Comparison of ENCODE assay signal across 11 mouse cellular contexts in the genomic region with DNA sequence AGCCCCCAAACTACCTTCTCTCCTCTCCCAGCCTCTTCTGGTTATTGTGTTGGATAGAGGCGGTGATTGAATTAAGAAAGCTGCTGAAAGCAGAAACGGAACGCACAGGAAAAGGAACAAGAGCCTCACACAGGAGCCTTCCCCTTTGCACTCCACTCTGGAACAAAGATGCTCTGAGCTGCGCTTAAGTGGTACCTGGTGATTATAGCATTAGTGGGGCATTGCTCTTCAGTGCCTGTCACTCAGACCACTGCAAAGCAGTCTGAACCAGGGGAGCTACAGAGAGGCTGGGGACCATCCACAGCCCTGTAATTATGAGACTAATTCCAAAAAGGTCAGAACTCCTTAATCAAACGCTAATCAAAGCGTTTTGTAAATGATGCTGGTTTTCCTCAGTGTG.
DNase-seq lines count a peak whose midpoint lies in the region; ATAC-seq and TF ChIP-seq lines count a peak whose summit lies in the region.
"Had no signal": no experiment of that assay in that cellular context is flagged by ENCODE, and none has a peak within 500 bp of the region (broad histone marks: within the 10 kb centered on the region; RNA-seq: fewer than 3 reads in every experiment).

No protein-coding gene starts in this region.

- H3K4me3 ChIP-seq in intestine, embryonic 14.5 days (ENCODE audit: low read depth, low read length): no peak overlapping the region
- H3K4me3 ChIP-seq in intestine, postnatal 0 days (ENCODE audit: low read depth, low read length): no peak overlapping the region
- peak overlapping the region; percentile 36 for H3K4me3 ChIP-seq in embryonic facial prominence, embryonic 10.5 days
- H3K4me3 ChIP-seq in forebrain, embryonic 12.5 days (replicated peaks): no peak overlapping the region
- H3K4me3 ChIP-seq in limb, embryonic 15.5 days: no peak overlapping the region
- H3K4me3 ChIP-seq: left cerebral cortex, adult 2 months had no signal

- TF ChIP-seq CTCF in intestine, postnatal 0 days (IDR thresholded peaks at IDR 0.05; ENCODE audit: low read depth): no peak

- no peaks in the 10 kb centered on the region for H3K9me3 ChIP-seq in intestine, embryonic 14.5 days (ENCODE audit: control insufficient read depth, low read length)
- H3K9me3 ChIP-seq in intestine, postnatal 0 days (ENCODE audit: control insufficient read depth): no peaks in the 10 kb centered on the region
- no peaks in the 10 kb centered on the region for H3K9me3 ChIP-seq in embryonic facial prominence, embryonic 10.5 days
- no peaks in the 10 kb centered on the region for H3K9me3 ChIP-seq in forebrain, embryonic 12.5 days
- H3K9me3 ChIP-seq in limb, embryonic 15.5 days: no peaks in the 10 kb centered on the region

- ATAC-seq in intestine, embryonic 14.5 days (replicated peaks; ENCODE audit: low FRiP score, low TSS enrichment, low read depth): no peak
- no peak for ATAC-seq in intestine, postnatal 0 days
- ATAC-seq in forebrain, embryonic 12.5 days (ENCODE audit: low FRiP score): peak; percentile 73; the same call in 1 of the 2 replicates
- ATAC-seq in limb, embryonic 15.5 days (ENCODE audit: insufficient number of reproducible peaks, low FRiP score, low TSS enrichment, low read depth): 0 out of 2 replicates have a peak, but pooled peaks have one; percentile 4

- peaks cover 11% of the 10 kb centered on the region for H3K4me1 ChIP-seq in intestine, embryonic 14.5 days (replicated peaks; ENCODE audit: control insufficient read depth, insufficient read depth, low read length)
- H3K4me1 ChIP-seq in intestine, postnatal 0 days (replicated peaks; ENCODE audit: control insufficient read depth, insufficient read depth, low read length): no peaks in the 10 kb centered on the region
- H3K4me1 ChIP-seq in embryonic facial prominence, embryonic 10.5 days: peaks cover 24% of the 10 kb centered on the region
- H3K4me1 ChIP-seq in forebrain, embryonic 12.5 days: peaks cover 17% of the 10 kb centered on the region
- peaks cover 8% of the 10 kb centered on the region; the same call in 1 of the 2 replicates for H3K4me1 ChIP-seq in limb, embryonic 15.5 days

- no peaks in the 10 kb centered on the region for H3K27me3 ChIP-seq in intestine, embryonic 14.5 days (replicated peaks; ENCODE audit: control insufficient read depth, insufficient read depth, low read length)
- H3K27me3 ChIP-seq in intestine, postnatal 0 days (replicated peaks; ENCODE audit: control insufficient read depth, insufficient read depth, low read length): no peaks in the 10 kb centered on the region
- no peaks in the 10 kb centered on the region; the same call in 1 of the 2 replicates for H3K27me3 ChIP-seq in embryonic facial prominence, embryonic 10.5 days (replicated peaks; ENCODE audit: low read depth, poor library complexity, severe bottlenecking)
- H3K27me3 ChIP-seq in forebrain, embryonic 12.5 days: no peaks in the 10 kb centered on the region
- H3K27me3 ChIP-seq in limb, embryonic 15.5 days: no peaks in the 10 kb centered on the region

- H3K4me2 ChIP-seq in intestine, embryonic 14.5 days (ENCODE audit: low read length): peak overlapping the region; percentile 34
- no peak overlapping the region for H3K4me2 ChIP-seq in intestine, postnatal 0 days (replicated peaks; ENCODE audit: low read depth)
- H3K4me2 ChIP-seq in forebrain, embryonic 12.5 days: peak overlapping the region; percentile 33
- H3K4me2 ChIP-seq in limb, embryonic 15.5 days: peak overlapping the region; percentile 13

- DNase-seq in intestine, embryonic 14.5 days (ENCODE audit: low spot score): no peak
- DNase-seq in embryonic facial prominence, embryonic 10.5 days (ENCODE audit: low spot score): peak; percentile 43
- DNase-seq in thymus, postnatal 4 days: no peak
- DNase-seq in thymus, postnatal 10 days (ENCODE audit: low spot score in 2 of 2): no peak
- no peak for DNase-seq in cerebellum, adult 9-10 months
- DNase-seq: adrenal gland, adult 8-10 months; thymus, postnatal 14 days had no signal

- H3K27ac ChIP-seq in intestine, embryonic 14.5 days (ENCODE audit: low read depth): no peak overlapping the region; the same call in 1 of the 2 replicates
- H3K27ac ChIP-seq in intestine, postnatal 0 days (ENCODE audit: low read depth, low read length): no peak overlapping the region
- peak overlapping the region; percentile 67 for H3K27ac ChIP-seq in embryonic facial prominence, embryonic 10.5 days (replicated peaks)
- H3K27ac ChIP-seq in forebrain, embryonic 12.5 days: 0 out of 2 replicates have a peak overlapping the region, but pooled peaks have one; percentile 14
- no peak overlapping the region for H3K27ac ChIP-seq in limb, embryonic 15.5 days
- H3K27ac ChIP-seq: left cerebral cortex, adult 2 months had no signal

- no peaks in the 10 kb centered on the region for H3K36me3 ChIP-seq in intestine, embryonic 14.5 days (ENCODE audit: control insufficient read depth, insufficient read depth, low read length)
- H3K36me3 ChIP-seq in intestine, postnatal 0 days (ENCODE audit: control insufficient read depth, insufficient read depth): no peaks in the 10 kb centered on the region
- no peaks in the 10 kb centered on the region for H3K36me3 ChIP-seq in embryonic facial prominence, embryonic 10.5 days (replicated peaks)
- no peaks in the 10 kb centered on the region for H3K36me3 ChIP-seq in forebrain, embryonic 12.5 days (replicated peaks)
- no peaks in the 10 kb centered on the region for H3K36me3 ChIP-seq in limb, embryonic 15.5 days

- 17% methylated on average over 6 of the region's 6 CpGs for WGBS in intestine, embryonic 14.5 days
- 45% methylated on average over 6 of the region's 6 CpGs for WGBS in intestine, postnatal 0 days
- WGBS in embryonic facial prominence, embryonic 10.5 days: 8% methylated on average over 6 of the region's 6 CpGs
- 8% methylated on average over 6 of the region's 6 CpGs for WGBS in forebrain, embryonic 12.5 days
- WGBS in limb, embryonic 15.5 days: 17% methylated on average over 6 of the region's 6 CpGs

- H3K9ac ChIP-seq in intestine, embryonic 14.5 days (ENCODE audit: low read length): no peak overlapping the region
- no peak overlapping the region for H3K9ac ChIP-seq in intestine, postnatal 0 days (ENCODE audit: low read depth, low read length)
- no peak overlapping the region for H3K9ac ChIP-seq in forebrain, embryonic 12.5 days
- no peak overlapping the region for H3K9ac ChIP-seq in limb, embryonic 15.5 days

Comparison
In these comparisons a context has a peak if more than half of its experiments do, and no peak if none do; other contexts are left out.
1. ATAC-seq: peak in forebrain, embryonic 12.5 days (single experiment) and limb, embryonic 15.5 days (single experiment); none in intestine, embryonic 14.5 days (single experiment) and intestine, postnatal 0 days (single experiment).
2. H3K27ac ChIP-seq: peak in embryonic facial prominence, embryonic 10.5 days (single experiment) and forebrain, embryonic 12.5 days (single experiment); none in intestine, embryonic 14.5 days (single experiment), intestine, postnatal 0 days (single experiment) and limb, embryonic 15.5 days (single experiment).